Mouse (Mus musculus) kidney, embryonic 14.5 days (tissue): ENCODE measurements around the gene Mapk3. TPM values are rescaled to one million over a fixed set of nuclear protein-coding genes. Genes with fewer than 3 reads are reported as not detected.

Experiments
- ATAC-seq: fragments of 200-750 bp; cut with Nextera tagmentation; 2 replicates; pipeline ENCODE4 v1.8.0; 2017; ENCODE audit warnings: moderate number of reproducible peaks, mild to moderate bottlenecking, moderate TSS enrichment, moderate library complexity; ENCODE audit not compliant: low FRiP score, low TSS enrichment
- H3K27ac ChIP-seq: fragments of 300-500 bp; sonication (generic); 2 replicates; pipeline ENCODE4 v1.5.1; 2014; ENCODE audit warnings: low read depth, mild to moderate bottlenecking, low read length, moderate library complexity, mixed read lengths
- H3K27me3 ChIP-seq: fragments of 300-500 bp; sonication (generic); 2 replicates; pipeline ENCODE4 v1.6.1; 2014; ENCODE audit warnings: mild to moderate bottlenecking, low read length; ENCODE audit not compliant: control insufficient read depth, insufficient read depth
- H3K36me3 ChIP-seq: fragments of 300-500 bp; sonication (generic); 2 replicates; pipeline ENCODE4 v1.6.1; 2014; ENCODE audit warnings: low read length, mixed read lengths; ENCODE audit not compliant: control insufficient read depth, insufficient read depth
- H3K4me1 ChIP-seq: fragments of 300-500 bp; sonication (generic); 2 replicates; pipeline ENCODE4 v1.6.1; 2014; ENCODE audit warnings: low read length, mixed read lengths; ENCODE audit not compliant: control insufficient read depth, insufficient read depth
- H3K4me2 ChIP-seq: fragments of 300-500 bp; sonication (generic); replicated peaks from 2 replicates; pipeline ENCODE4 v1.6.1; 2014; ENCODE audit warnings: low read depth, mild to moderate bottlenecking, low read length
- H3K4me3 ChIP-seq: fragments of 300-500 bp; sonication (generic); 2 replicates; pipeline ENCODE4 v1.5.1; 2014; ENCODE audit warnings: mild to moderate bottlenecking, low read length
- H3K9ac ChIP-seq: fragments of 300-500 bp; sonication (generic); 2 replicates; pipeline ENCODE4 v1.6.1; 2014; ENCODE audit warnings: low read depth, mild to moderate bottlenecking, low read length, moderate library complexity
- H3K9me3 ChIP-seq: fragments of 300-500 bp; sonication (generic); 2 replicates; pipeline ENCODE4 v1.6.1; 2016; ENCODE audit warnings: low read length; ENCODE audit not compliant: control insufficient read depth
- WGBS: fragments of 180-500 bp; shearing (Covaris S2); extraction: QIAGEN DNeasy Blood & Tissue Kit; methylation state at CpG from one replicate; pipeline ENCODE4 v1.1.7; 2014; 5-methylcytosine and 5-hydroxymethylcytosine counted together
- polyA plus RNA-seq: library from polyadenylated mRNA; unstranded; fragments of >200 nt; fragmentation: Nextera tagmentation; extraction: Ambion mirVana; gene quantifications from 2 replicates; pipeline ENCODE4 v1.2.1, GENCODE M21; 2014

Mapk3 gene
- polyA plus RNA-seq, 1 experiment from 2014 or later, result 55.0 TPM

DNA sequence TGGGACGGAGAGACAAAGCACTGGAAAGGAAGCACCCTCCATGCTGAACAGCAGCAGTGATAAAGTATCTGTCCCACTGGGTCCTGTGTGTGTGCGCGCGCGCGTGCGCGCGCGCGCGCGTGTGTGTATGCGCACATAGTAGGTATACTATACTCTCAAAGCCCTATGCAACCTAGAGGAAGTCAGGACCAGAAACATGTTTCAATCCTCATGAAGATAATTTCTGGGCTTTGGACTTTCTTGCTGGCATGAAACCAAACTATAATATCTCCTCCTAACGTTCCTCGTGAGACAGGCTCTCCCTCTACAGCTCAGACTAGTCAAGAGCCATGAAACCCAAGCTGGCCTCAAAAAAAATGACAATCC, 41.6 kb downstream of the Mapk3 start:
- Histone ChIP-seq H3K4me2 (no peak overlapping the region), H3K36me3 (peaks cover 33% of the 10 kb centered on the region), H3K9ac (0 out of 2 replicates have a peak overlapping the region, but pooled peaks have one; percentile 24), H3K4me3 (no peak overlapping the region), H3K9me3 (no peaks in the 10 kb centered on the region), H3K4me1 (peaks cover 17% of the 10 kb centered on the region), H3K27me3 (no peaks in the 10 kb centered on the region), H3K27ac (no peak overlapping the region)
- 93% methylated on average over 16 of the region's 16 CpGs for WGBS
- no peak for ATAC-seq

DNA sequence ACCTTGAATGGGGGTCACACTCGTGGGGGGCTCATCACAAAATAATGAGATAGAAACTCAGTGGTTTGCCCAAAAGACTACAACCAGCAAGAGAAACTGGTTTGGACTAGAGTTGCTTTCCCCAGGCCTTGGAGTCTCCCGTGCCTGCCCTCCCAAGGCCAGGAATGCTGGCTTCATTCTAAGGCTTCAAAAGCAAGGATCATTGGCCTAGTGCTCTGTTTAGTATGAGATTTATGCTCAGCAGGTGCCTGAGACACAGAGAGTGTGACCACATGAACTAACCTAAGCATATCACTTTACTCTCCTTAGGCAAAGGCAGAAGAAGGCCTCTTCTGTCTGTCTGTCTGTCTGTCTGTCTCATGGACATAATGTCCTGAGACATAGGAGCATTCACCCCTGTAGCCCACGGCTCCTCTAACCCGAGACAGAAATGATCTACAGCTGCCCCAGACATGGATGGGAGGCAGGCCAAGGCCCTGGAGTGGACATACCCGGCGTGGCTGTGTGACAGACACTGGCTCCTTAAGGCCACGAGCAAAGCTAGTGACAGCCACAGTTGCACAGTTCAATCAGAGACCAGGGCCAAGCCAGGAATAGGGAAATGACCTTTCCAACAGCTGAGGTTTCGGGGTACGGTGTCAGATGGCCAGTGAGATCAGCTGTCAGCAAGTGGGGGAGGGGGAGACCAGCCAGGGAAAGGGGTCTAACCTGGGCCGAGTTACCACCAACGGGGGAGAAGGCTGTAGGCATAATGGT, 42.9 kb downstream of the Mapk3 start:
- no peak for ATAC-seq
- no peaks in the 10 kb centered on the region for H3K27me3 ChIP-seq
- no peak overlapping the region for H3K27ac ChIP-seq
- H3K4me2 ChIP-seq, result no peak overlapping the region
- no peaks in the 10 kb centered on the region for H3K9me3 ChIP-seq
- no peak overlapping the region for H3K4me3 ChIP-seq
- H3K4me1 ChIP-seq, result peaks cover 13% of the 10 kb centered on the region
- H3K9ac ChIP-seq, result no peak overlapping the region
- 73% methylated on average over 11 of the region's 11 CpGs for WGBS
- peaks cover 21% of the 10 kb centered on the region for H3K36me3 ChIP-seq

DNA sequence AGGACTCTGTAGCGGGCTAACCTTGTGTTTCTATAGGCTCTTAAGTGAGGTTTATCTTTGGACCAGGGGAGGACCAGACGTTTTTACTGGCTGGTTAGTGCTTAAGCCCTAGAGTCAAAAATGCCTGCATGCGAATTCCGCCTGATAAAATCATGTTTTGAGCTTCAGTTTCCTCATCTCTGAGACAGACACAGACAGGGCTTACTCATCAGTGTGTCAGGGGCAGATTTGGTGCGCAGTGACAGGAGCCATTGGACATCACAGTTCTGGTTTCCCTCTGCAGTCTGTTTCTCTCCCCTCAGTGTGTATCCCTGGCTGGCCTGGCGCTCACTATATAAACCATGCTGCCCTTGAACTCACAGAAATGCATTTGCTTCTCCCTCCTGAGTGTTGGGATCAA, 43.8 kb downstream of the Mapk3 start:
- H3K4me1 ChIP-seq, result peaks cover 14% of the 10 kb centered on the region
- no peak overlapping the region for H3K9ac ChIP-seq
- peaks cover 16% of the 10 kb centered on the region for H3K36me3 ChIP-seq
- H3K9me3 ChIP-seq, result no peaks in the 10 kb centered on the region
- H3K27me3 ChIP-seq, result no peaks in the 10 kb centered on the region
- no peak overlapping the region for H3K27ac ChIP-seq
- 91% methylated on average over 6 of the region's 6 CpGs for WGBS
- H3K4me3 ChIP-seq, result no peak overlapping the region
- no peak overlapping the region for H3K4me2 ChIP-seq
- no peak for ATAC-seq

DNA sequence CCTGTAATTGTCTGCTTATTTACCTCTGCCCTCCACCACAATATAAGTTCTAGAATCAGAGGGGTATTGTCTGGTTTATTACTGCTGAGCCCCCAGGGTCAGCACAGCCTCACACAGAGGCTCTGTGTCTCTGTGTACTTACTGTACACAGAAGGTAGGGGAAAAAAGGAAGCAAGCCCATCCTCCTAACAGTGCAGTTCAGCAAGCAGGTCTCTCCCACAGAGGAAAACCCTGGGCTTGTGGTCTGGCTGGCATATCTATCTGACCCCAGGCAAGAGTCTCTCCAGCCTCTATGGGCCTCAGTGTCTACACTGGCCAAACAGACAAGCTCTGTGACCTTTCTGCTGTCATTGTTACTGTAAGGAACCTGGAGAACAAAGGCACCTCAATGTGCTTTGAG, 44.4 kb downstream of the Mapk3 start:
- H3K4me1 ChIP-seq, result peaks cover 16% of the 10 kb centered on the region
- no peak overlapping the region for H3K4me2 ChIP-seq
- H3K4me3 ChIP-seq, result no peak overlapping the region
- ATAC-seq, result no peak
- H3K9ac ChIP-seq, result no peak overlapping the region
- H3K36me3 ChIP-seq, result peaks cover 16% of the 10 kb centered on the region
- H3K9me3 ChIP-seq, result no peaks in the 10 kb centered on the region
- H3K27me3 ChIP-seq, result no peaks in the 10 kb centered on the region
- no peak overlapping the region for H3K27ac ChIP-seq

DNA sequence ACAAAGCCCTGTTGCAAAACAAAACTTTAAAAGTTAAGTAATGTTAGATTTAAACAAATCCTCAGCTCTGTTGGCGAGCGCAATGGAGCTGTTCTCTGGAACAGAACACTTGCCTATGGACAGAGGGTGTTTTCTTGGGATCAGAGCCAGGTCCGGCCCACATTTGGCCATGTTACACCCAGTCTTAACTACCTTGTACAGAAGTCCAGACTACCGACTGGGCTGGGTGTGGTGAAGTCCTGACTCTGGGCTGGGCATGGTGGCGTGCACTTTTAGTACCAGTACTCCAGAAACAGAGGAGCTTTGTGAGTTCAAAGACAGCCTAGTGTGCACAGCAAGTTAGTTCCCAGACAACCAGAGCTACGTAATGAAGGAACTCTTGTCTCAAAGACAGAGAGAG, 47.6 kb downstream of the Mapk3 start:
- ATAC-seq, result no peak
- WGBS, result 79% methylated on average over 6 of the region's 6 CpGs
- H3K36me3 ChIP-seq, result peaks cover 16% of the 10 kb centered on the region

DNA sequence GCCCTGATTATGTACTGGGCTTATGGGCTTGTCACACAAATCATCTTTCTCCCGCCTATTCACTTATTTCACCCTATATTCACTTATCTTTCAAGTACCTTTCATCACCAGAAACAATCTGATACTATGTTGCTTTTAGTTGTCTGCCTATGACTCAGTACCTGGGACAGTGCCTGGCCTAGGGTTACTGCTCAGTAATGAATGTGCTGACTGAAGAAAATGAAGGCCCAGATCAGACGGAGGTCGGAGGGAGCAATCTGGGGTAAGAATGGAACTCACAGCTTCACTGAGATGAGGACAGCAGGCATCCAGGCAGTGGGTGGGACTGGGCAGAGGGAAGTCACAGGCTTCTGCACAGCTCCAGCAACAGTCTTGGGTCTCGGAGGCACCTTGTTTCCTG, 48.0 kb downstream of the Mapk3 start:
- Histone ChIP-seq H3K27me3 (no peaks in the 10 kb centered on the region), H3K9me3 (no peaks in the 10 kb centered on the region), H3K9ac (peak overlapping the region; percentile 74; the same call in 1 of the 2 replicates), H3K4me1 (peaks cover 12% of the 10 kb centered on the region), H3K27ac (no peak overlapping the region), H3K4me3 (peak overlapping the region; percentile 63; the same call in 1 of the 2 replicates), H3K36me3 (peaks cover 15% of the 10 kb centered on the region), H3K4me2 (peak overlapping the region; percentile 81; the same call in 1 of the 2 replicates)
- no peak for ATAC-seq
- 67% methylated on average over 4 of the region's 4 CpGs for WGBS

More for the DNA sequence above, 47.6 kb downstream of the Mapk3 start:
- no peaks in the 10 kb centered on the region for H3K9me3 ChIP-seq
- H3K27ac ChIP-seq, result no peak overlapping the region
- no peaks in the 10 kb centered on the region for H3K27me3 ChIP-seq
- no peak overlapping the region for H3K9ac ChIP-seq
- peaks cover 12% of the 10 kb centered on the region for H3K4me1 ChIP-seq
- H3K4me3 ChIP-seq, result no peak overlapping the region
- H3K4me2 ChIP-seq, result no peak overlapping the region

DNA sequence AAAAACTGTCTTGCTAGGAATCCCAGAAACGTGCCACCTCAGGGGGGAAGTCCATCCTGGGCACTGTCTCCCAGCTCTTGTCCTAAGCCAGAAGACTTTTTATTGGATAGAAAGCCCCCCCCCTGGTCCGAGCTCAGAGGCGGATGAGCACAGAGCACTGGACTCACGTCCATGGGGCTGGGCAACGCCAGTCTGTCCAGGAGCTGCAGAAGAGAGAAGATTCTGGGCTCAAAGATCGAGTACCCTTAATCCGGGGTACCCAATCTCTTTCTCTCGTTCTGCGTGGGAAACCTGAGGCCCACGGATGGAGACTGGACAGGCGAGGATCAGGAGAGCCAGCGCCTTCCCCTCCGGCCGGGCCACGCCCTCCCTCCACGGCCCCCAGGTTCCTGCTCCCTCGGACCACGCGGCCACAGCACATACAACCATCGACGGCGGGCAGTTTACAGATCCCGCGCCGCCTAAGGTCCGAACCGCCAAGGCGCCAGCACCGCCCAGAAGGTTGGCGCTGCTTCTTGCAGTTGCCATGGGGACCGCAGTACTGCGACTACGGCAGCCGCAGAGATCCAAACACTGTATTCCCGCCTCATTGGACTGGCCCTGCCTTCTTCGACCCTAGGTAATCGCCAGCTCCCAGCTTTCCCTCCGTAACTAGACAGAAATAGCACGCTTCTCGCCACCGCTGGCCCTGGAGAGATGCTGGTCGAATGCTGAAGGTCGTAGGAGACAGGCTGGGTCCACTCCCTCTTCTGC, 49.5 kb downstream of the Mapk3 start:
- H3K27ac ChIP-seq, result peak overlapping the region; percentile 61; the same call in 1 of the 2 replicates
- peak overlapping the region; percentile 81 for H3K4me2 ChIP-seq
- H3K9me3 ChIP-seq, result no peaks in the 10 kb centered on the region
- 1% methylated on average over 43 of the region's 43 CpGs for WGBS
- H3K4me3 ChIP-seq, result peak overlapping the region; percentile 63
- H3K36me3 ChIP-seq, result peaks cover 7% of the 10 kb centered on the region
- peak; percentile 94 for ATAC-seq
- H3K4me1 ChIP-seq, result peaks cover 12% of the 10 kb centered on the region
- peak overlapping the region; percentile 74 for H3K9ac ChIP-seq
- H3K27me3 ChIP-seq, result no peaks in the 10 kb centered on the region

DNA sequence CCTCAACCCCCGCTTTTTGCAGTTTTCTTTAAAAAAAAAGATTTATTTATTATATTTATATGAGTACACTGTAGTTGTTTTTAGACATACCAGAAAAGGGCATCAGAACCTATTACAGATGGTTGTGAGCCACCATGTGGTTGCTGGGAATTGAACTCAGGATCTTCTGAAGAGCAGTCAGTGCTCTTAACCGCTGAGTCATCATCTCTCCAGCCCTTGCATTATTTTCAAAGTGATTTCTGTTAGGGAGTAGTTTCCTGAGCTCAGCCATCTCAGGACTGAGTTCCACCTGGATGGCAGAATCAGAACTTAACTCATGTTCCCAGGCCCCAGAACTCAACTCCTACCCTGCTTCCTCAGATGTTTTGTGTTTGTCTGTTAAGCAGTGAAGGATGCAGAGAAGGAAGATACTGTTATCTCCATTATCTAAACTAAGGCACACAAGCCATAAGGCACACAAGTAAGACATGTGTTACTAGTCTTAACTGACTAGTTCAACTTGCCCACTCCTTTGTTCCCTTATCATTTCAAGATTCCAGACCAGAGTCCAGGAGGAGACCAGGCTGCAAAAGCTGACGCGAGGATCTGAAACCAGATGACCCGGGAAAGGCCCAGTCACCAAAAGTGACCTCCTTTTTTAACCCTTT, 50.4 kb downstream of the Mapk3 start:
- Histone ChIP-seq H3K9me3 (no peaks in the 10 kb centered on the region), H3K4me1 (peaks cover 12% of the 10 kb centered on the region), H3K27me3 (no peaks in the 10 kb centered on the region), H3K4me2 (peak overlapping the region; percentile 81), H3K4me3 (peak overlapping the region; percentile 63; the same call in 1 of the 2 replicates), H3K27ac (no peak overlapping the region), H3K9ac (no peak overlapping the region), H3K36me3 (peaks cover 6% of the 10 kb centered on the region)
- WGBS, result 52% methylated on average over 5 of the region's 5 CpGs
- no peak for ATAC-seq
